Mouse (Mus musculus) limb, embryonic 13.5 days (tissue): ENCODE measurements around the gene Ap1m2. TPM values are rescaled to one million over a fixed set of nuclear protein-coding genes. Genes with fewer than 3 reads are reported as not detected.
"Not testable (repeated sequence)": the region's sequence is repeated elsewhere in the genome, so short reads cannot be mapped to it uniquely, and the experiment has no call there.

ENCODE experiments used
- ATAC-seq: fragments of 200-750 bp; cut with Nextera tagmentation; 2 replicates; pipeline ENCODE4 v1.8.0; 2017; ENCODE audit warnings: low read depth, moderate number of reproducible peaks, moderate TSS enrichment; ENCODE audit not compliant: low FRiP score
- H3K27ac ChIP-seq: fragments of 300-500 bp; sonication (generic); 2 replicates; pipeline ENCODE4 v1.5.1; 2015; ENCODE audit warnings: inconsistent platforms, mild to moderate bottlenecking, moderate library complexity
- H3K27me3 ChIP-seq: fragments of 300-500 bp; sonication (generic); 2 replicates; pipeline ENCODE4 v1.6.1; 2015; ENCODE audit warnings: mild to moderate bottlenecking, inconsistent platforms
- H3K36me3 ChIP-seq: fragments of 300-500 bp; sonication (generic); 2 replicates; pipeline ENCODE4 v1.6.1; 2015; ENCODE audit warnings: inconsistent platforms, mild to moderate bottlenecking, moderate library complexity
- H3K4me1 ChIP-seq: fragments of 300-500 bp; sonication (generic); 2 replicates; pipeline ENCODE4 v1.6.1; 2015; ENCODE audit warnings: inconsistent platforms
- H3K4me2 ChIP-seq: fragments of 300-500 bp; sonication (generic); replicated peaks from 2 replicates; pipeline ENCODE4 v1.6.1; 2015; ENCODE audit warnings: inconsistent platforms, mild to moderate bottlenecking, moderate library complexity
- H3K4me3 ChIP-seq: fragments of 300-500 bp; sonication (generic); 2 replicates; pipeline ENCODE4 v1.5.1; 2015; ENCODE audit warnings: moderate library complexity, mild to moderate bottlenecking, inconsistent platforms
- H3K9ac ChIP-seq: fragments of 300-500 bp; sonication (generic); 2 replicates; pipeline ENCODE4 v1.6.1; 2015; ENCODE audit warnings: mild to moderate bottlenecking, inconsistent platforms
- H3K9me3 ChIP-seq: fragments of 300-500 bp; sonication (generic); 2 replicates; pipeline ENCODE4 v1.6.1; 2016; ENCODE audit warnings: inconsistent platforms
- WGBS: fragments of 180-500 bp; shearing (Covaris S2); methylation state at CpG from one replicate; pipeline ENCODE4 v1.1.7; 2015; 5-methylcytosine and 5-hydroxymethylcytosine counted together
- polyA plus RNA-seq: library from polyadenylated mRNA; unstranded; fragments of >200 nt; fragmentation: Nextera tagmentation; extraction: Ambion mirVana; gene quantifications from 2 replicates; pipeline ENCODE4 v1.2.1, GENCODE M21; 2015

Ap1m2 gene
- polyA plus RNA-seq, 1 experiment from 2014 or later = 11.7 TPM

GRCm38 (mm10) chr9:21336491-21336890, 24.4 kb upstream of the Ap1m2 start:
- Histone ChIP-seq H3K9ac (no peak overlapping the region), H3K9me3 (no peaks in the 10 kb centered on the region), H3K4me2 (no peak overlapping the region), H3K27me3 (no peaks in the 10 kb centered on the region), H3K27ac (no peak overlapping the region), H3K4me3 (no peak overlapping the region), H3K36me3 (peaks cover 21% of the 10 kb centered on the region), H3K4me1 (peaks cover 22% of the 10 kb centered on the region)
- WGBS = 79% methylated on average over 8 of the region's 8 CpGs
- no peak for ATAC-seq

- Histone ChIP-seq H3K27ac (no peak overlapping the region), H3K36me3 (peaks cover 11% of the 10 kb centered on the region), H3K27me3 (no peaks in the 10 kb centered on the region), H3K4me2 (no peak overlapping the region), H3K4me1 (peaks cover 22% of the 10 kb centered on the region), H3K9ac (no peak overlapping the region), H3K9me3 (no peaks in the 10 kb centered on the region), H3K4me3 (no peak overlapping the region)
- WGBS = 65% methylated on average over 4 of the region's 4 CpGs
- no peak for ATAC-seq
These were observed 23.3 kb upstream of the Ap1m2 start for GRCm38 (mm10) chr9:21335391-21335790.

- no peak for ATAC-seq
- H3K9ac ChIP-seq = no peak overlapping the region
- H3K4me1 ChIP-seq = peaks cover 22% of the 10 kb centered on the region
- H3K9me3 ChIP-seq = no peaks in the 10 kb centered on the region
- H3K4me2 ChIP-seq = no peak overlapping the region
- H3K27me3 ChIP-seq = no peaks in the 10 kb centered on the region
- H3K4me3 ChIP-seq = no peak overlapping the region
- H3K27ac ChIP-seq = no peak overlapping the region
- peaks cover 10% of the 10 kb centered on the region for H3K36me3 ChIP-seq
These were observed 22.6 kb upstream of the Ap1m2 start for GRCm38 (mm10) chr9:21334747-21335146.

GRCm38 (mm10) chr9:21333523-21333922, 21.4 kb upstream of the Ap1m2 start:
- Histone ChIP-seq H3K9ac (no peak overlapping the region), H3K27me3 (no peaks in the 10 kb centered on the region), H3K36me3 (peaks cover 5% of the 10 kb centered on the region), H3K4me1 (peaks cover 22% of the 10 kb centered on the region), H3K27ac (no peak overlapping the region), H3K4me2 (no peak overlapping the region), H3K4me3 (no peak overlapping the region), H3K9me3 (no peaks in the 10 kb centered on the region)
- 76% methylated on average over 1 of the region's 1 CpGs for WGBS
- ATAC-seq = no peak

- H3K9ac ChIP-seq = peak overlapping the region; percentile 25; the same call in 1 of the 2 replicates
- H3K9me3 ChIP-seq = no peaks in the 10 kb centered on the region
- H3K4me3 ChIP-seq = no peak overlapping the region
- peaks cover 5% of the 10 kb centered on the region for H3K36me3 ChIP-seq
- H3K27me3 ChIP-seq = no peaks in the 10 kb centered on the region
- ATAC-seq = no peak
- H3K4me1 ChIP-seq = peaks cover 18% of the 10 kb centered on the region
- H3K27ac ChIP-seq = peak overlapping the region; percentile 59; the same call in 1 of the 2 replicates
- WGBS = 29% methylated on average over 9 of the region's 9 CpGs
- H3K4me2 ChIP-seq = peak overlapping the region; percentile 9; the same call in 1 of the 2 replicates
These were observed 20.3 kb upstream of the Ap1m2 start for GRCm38 (mm10) chr9:21332161-21333061.

GRCm38 (mm10) chr9:21331365-21332140, 19.4 kb upstream of the Ap1m2 start:
- ATAC-seq = no peak

GRCm38 (mm10) chr9:21329699-21330289, 17.7 kb upstream of the Ap1m2 start:
- no peaks in the 10 kb centered on the region for H3K9me3 ChIP-seq
- H3K4me3 ChIP-seq = no peak overlapping the region
- H3K36me3 ChIP-seq = peaks cover 12% of the 10 kb centered on the region
- 93% methylated on average over 10 of the region's 10 CpGs for WGBS
- no peak for ATAC-seq
- no peak overlapping the region for H3K4me2 ChIP-seq
- H3K9ac ChIP-seq = no peak overlapping the region
- peaks cover 16% of the 10 kb centered on the region for H3K4me1 ChIP-seq
- H3K27ac ChIP-seq = no peak overlapping the region
- no peaks in the 10 kb centered on the region for H3K27me3 ChIP-seq

More at GRCm38 (mm10) chr9:21331365-21332140, 19.4 kb upstream of the Ap1m2 start:
- Histone ChIP-seq H3K27me3 (no peaks in the 10 kb centered on the region), H3K9ac (no peak overlapping the region), H3K4me2 (no peak overlapping the region), H3K36me3 (peaks cover 7% of the 10 kb centered on the region), H3K4me3 (no peak overlapping the region), H3K9me3 (no peaks in the 10 kb centered on the region), H3K4me1 (peaks cover 16% of the 10 kb centered on the region), H3K27ac (no peak overlapping the region)
- 87% methylated on average over 12 of the region's 12 CpGs for WGBS

- H3K9me3 ChIP-seq = no peaks in the 10 kb centered on the region
- H3K27ac ChIP-seq = no peak overlapping the region
These were observed 16.9 kb upstream of the Ap1m2 start for GRCm38 (mm10) chr9:21329041-21329440.

GRCm38 (mm10) chr9:21328041-21328440, 15.9 kb upstream of the Ap1m2 start:
- Histone ChIP-seq H3K36me3 (peaks cover 18% of the 10 kb centered on the region), H3K4me2 (no peak overlapping the region)
- 74% methylated on average over 3 of the region's 3 CpGs for WGBS

More at GRCm38 (mm10) chr9:21329041-21329440, 16.9 kb upstream of the Ap1m2 start:
- H3K36me3 ChIP-seq = peaks cover 18% of the 10 kb centered on the region
- no peaks in the 10 kb centered on the region for H3K27me3 ChIP-seq
- H3K9ac ChIP-seq = no peak overlapping the region
- H3K4me3 ChIP-seq = no peak overlapping the region
- ATAC-seq = no peak
- peaks cover 16% of the 10 kb centered on the region for H3K4me1 ChIP-seq
- no peak overlapping the region for H3K4me2 ChIP-seq
- WGBS = 60% methylated on average over 4 of the region's 5 CpGs

GRCm38 (mm10) chr9:21327569-21327968, 15.4 kb upstream of the Ap1m2 start:
- H3K27me3 ChIP-seq = no peaks in the 10 kb centered on the region
- ATAC-seq = no peak
- H3K9ac ChIP-seq = no peak overlapping the region
- peaks cover 18% of the 10 kb centered on the region for H3K36me3 ChIP-seq
- H3K4me1 ChIP-seq = peaks cover 10% of the 10 kb centered on the region
- no peak overlapping the region for H3K4me2 ChIP-seq
- no peaks in the 10 kb centered on the region for H3K9me3 ChIP-seq
- no peak overlapping the region for H3K27ac ChIP-seq
- no peak overlapping the region for H3K4me3 ChIP-seq
- 71% methylated on average over 3 of the region's 3 CpGs for WGBS

More at GRCm38 (mm10) chr9:21328041-21328440, 15.9 kb upstream of the Ap1m2 start:
- Histone ChIP-seq H3K27me3 (no peaks in the 10 kb centered on the region), H3K9ac (no peak overlapping the region), H3K4me1 (peaks cover 11% of the 10 kb centered on the region), H3K4me3 (no peak overlapping the region), H3K9me3 (no peaks in the 10 kb centered on the region), H3K27ac (no peak overlapping the region)
- ATAC-seq = no peak

- H3K27ac ChIP-seq = no peak overlapping the region
- H3K36me3 ChIP-seq = peaks cover 13% of the 10 kb centered on the region; the same call in 1 of the 2 replicates
- peaks cover 5% of the 10 kb centered on the region; the same call in 1 of the 2 replicates for H3K9me3 ChIP-seq
- H3K27me3 ChIP-seq = no peaks in the 10 kb centered on the region
- H3K4me3 ChIP-seq = no peak overlapping the region
- H3K9ac ChIP-seq = no peak overlapping the region
- ATAC-seq = no peak
- WGBS = 86% methylated on average over 11 of the region's 11 CpGs
- no peak overlapping the region for H3K4me2 ChIP-seq
- H3K4me1 ChIP-seq = peaks cover 21% of the 10 kb centered on the region
These were observed 12.1 kb upstream of the Ap1m2 start for GRCm38 (mm10) chr9:21324269-21324668.

GRCm38 (mm10) chr9:21322917-21323297, 10.8 kb upstream of the Ap1m2 start:
- H3K4me2 ChIP-seq = peak overlapping the region; percentile 92; the same call in 1 of the 2 replicates
- ATAC-seq = not testable (repeated sequence)
- WGBS = 87% methylated on average over 8 of the region's 8 CpGs

More at GRCm38 (mm10) chr9:21322917-21323297, 10.8 kb upstream of the Ap1m2 start:
- not testable (repeated sequence) for H3K27ac ChIP-seq, H3K4me3 ChIP-seq, H3K9me3 ChIP-seq, H3K9ac ChIP-seq, H3K27me3 ChIP-seq
- peaks cover 13% of the 10 kb centered on the region; the same call in 1 of the 2 replicates for H3K36me3 ChIP-seq
- H3K4me1 ChIP-seq = peaks cover 21% of the 10 kb centered on the region
